Mouse (Mus musculus) cerebellum, adult 2 months (tissue): ENCODE measurements around the gene Shroom1. TPM values are rescaled to one million over a fixed set of nuclear protein-coding genes. Genes with fewer than 3 reads are reported as not detected.

Experiments used
- DNase-seq, 2 experiments: peaks; one replicate each; pipeline ENCODE4 v3.0.0; 2021
- H3K27ac ChIP-seq: fragments of 200-500 bp; 2 replicates; pipeline ENCODE4 v1.5.1; 2012; ENCODE audit warnings: low read length, control low read depth, inconsistent platforms; ENCODE audit not compliant: insufficient read depth
- H3K27me3 ChIP-seq: fragments of 200-500 bp; 2 replicates; pipeline ENCODE4 v1.6.1; 2012; ENCODE audit warnings: inconsistent platforms, mild to moderate bottlenecking, low read length, moderate library complexity; ENCODE audit not compliant: control insufficient read depth, insufficient read depth
- H3K4me1 ChIP-seq: fragments of 200-500 bp; 2 replicates; pipeline ENCODE4 v1.6.1; 2011; ENCODE audit warnings: low read length; ENCODE audit not compliant: control insufficient read depth, insufficient read depth
- H3K4me3 ChIP-seq: fragments of 200-500 bp; replicated peaks from 2 replicates; pipeline ENCODE3; 2011; ENCODE audit warnings: mild to moderate bottlenecking, low read depth, low read length, control low read depth; ENCODE audit not compliant: insufficient read depth
- CTCF ChIP-seq: fragments of 200-500 bp; IDR thresholded peaks from 2 replicates; pipeline ENCODE4 v1.5.1; 2011; ENCODE audit warnings: low read depth, mild to moderate bottlenecking, control low read depth, low read length, moderate library complexity, borderline replicate concordance; ENCODE audit not compliant: insufficient read depth
- POLR2A ChIP-seq: fragments of 200-500 bp; IDR thresholded peaks from 2 replicates; pipeline ENCODE4 v1.6.1; 2011; ENCODE audit warnings: low read length, control low read depth, borderline replicate concordance; ENCODE audit not compliant: insufficient read depth
- WGBS: fragments of 180-500 bp; shearing (Covaris S2); methylation state at CpG from one replicate; pipeline ENCODE4 v1.1.7; 2018; 5-methylcytosine and 5-hydroxymethylcytosine counted together
- polyA plus RNA-seq: library from polyadenylated mRNA; depleted of rRNA; stranded (reverse); fragments of >200 nt; gene quantifications from 2 replicates; pipeline ENCODE4 v1.2.3, GENCODE M21; 2012; rRNA removed

Shroom1 gene
- polyA plus RNA-seq, 1 experiment: 8.8 TPM

DNA sequence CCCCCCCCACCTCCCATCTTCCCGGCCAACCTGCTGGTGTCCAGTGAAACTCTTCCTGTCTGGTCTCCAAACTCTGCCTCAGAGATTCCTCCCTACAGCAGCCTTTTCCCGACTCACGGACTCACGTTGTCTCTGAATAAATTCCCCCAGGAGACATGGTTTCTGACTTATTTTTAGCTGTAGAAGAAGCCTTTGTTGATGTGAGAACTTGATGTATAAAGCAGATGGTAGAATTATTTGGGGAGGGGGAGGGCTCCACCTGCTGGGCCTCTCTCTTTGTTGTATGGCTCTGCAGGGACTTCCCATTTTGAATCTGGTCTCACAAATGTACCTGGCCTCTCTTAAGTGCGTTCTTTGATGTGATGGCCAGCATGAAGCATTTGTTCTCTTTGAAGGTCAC lies 53.3 kb downstream of the Shroom1 start:
- 40% methylated on average over 5 of the region's 5 CpGs for WGBS
- no peak overlapping the region for H3K27ac ChIP-seq
- H3K4me3 ChIP-seq: no peak overlapping the region
- no peaks in the 10 kb centered on the region for H3K27me3 ChIP-seq
- peaks cover 19% of the 10 kb centered on the region for H3K4me1 ChIP-seq
- no peak for TF ChIP-seq POLR2A
- no peak for TF ChIP-seq CTCF
- no peak for DNase-seq

GRCm38 (mm10) chr11:53516775-53517627 lies 60.0 kb downstream of the Shroom1 start:
- no peak for DNase-seq
- 81% methylated on average over 8 of the region's 8 CpGs for WGBS
- H3K4me1 ChIP-seq: no peaks in the 10 kb centered on the region

More at GRCm38 (mm10) chr11:53516775-53517627, 60.0 kb downstream of the Shroom1 start:
- Histone ChIP-seq H3K27ac (no peak overlapping the region), H3K4me3 (no peak overlapping the region), H3K27me3 (no peaks in the 10 kb centered on the region)
- TF ChIP-seq POLR2A (no peak), CTCF (no peak)

Other genes with a start within 250 kb of the Shroom1 start
- gene Hspa4, start 156.7 kb upstream of the Shroom1 start, polyA plus RNA-seq: 86.9 and 87.9 TPM in 2 replicates
- 10.8 and 11.8 TPM in 2 replicates for gene Zcchc10, start 132.5 kb upstream of the Shroom1 start, polyA plus RNA-seq
- gene Aff4, start 106.4 kb upstream of the Shroom1 start, polyA plus RNA-seq: 48.2 and 50.8 TPM in 2 replicates
- gene Leap2, start 34.0 kb upstream of the Shroom1 start, polyA plus RNA-seq: not detected in 2 replicates
- 447 and 454 TPM in 2 replicates for gene Uqcrq, start 26.4 kb upstream of the Shroom1 start, polyA plus RNA-seq
- 2.2 and 2.5 TPM in 2 replicates for gene Gdf9, start 26.2 kb upstream of the Shroom1 start, polyA plus RNA-seq
- gene Gm10447, start 95 bp upstream of the Shroom1 start, polyA plus RNA-seq: 0.06 TPM in 1 of 2 replicates, not detected in the other
- not detected in 2 replicates for gene Gm9837, start 13.3 kb downstream of the Shroom1 start, polyA plus RNA-seq
- gene Gm9945, start 23.0 kb downstream of the Shroom1 start, polyA plus RNA-seq: 0.65 and 1.6 TPM in 2 replicates
- gene Sowaha, start 23.1 kb downstream of the Shroom1 start, polyA plus RNA-seq: 23.1 and 27.1 TPM in 2 replicates
- 318 and 354 TPM in 2 replicates for gene Sept8, start 62.1 kb downstream of the Shroom1 start, polyA plus RNA-seq
- 91.1 and 93.2 TPM in 2 replicates for gene Kif3a, start 110.2 kb downstream of the Shroom1 start, polyA plus RNA-seq
- not detected in 2 replicates for gene Il4, start 161.5 kb downstream of the Shroom1 start, polyA plus RNA-seq
- gene Il13, start 177.5 kb downstream of the Shroom1 start, polyA plus RNA-seq: not detected in 2 replicates